Mouse (Mus musculus) urinary bladder, postnatal 4 days (tissue): Measurements from ENCODE around the gene Mgme1.

Source experiments
- DNase-seq, 2 experiments: peaks; one replicate each; pipeline ENCODE4 v3.0.0; 2021 to 2022; ENCODE audit warnings: low spot score in 2 of 2

Gene Mgme1

GRCm38 (mm10) chr2:144264398-144265119 is 5.9 kb upstream of the Mgme1 start:
- DNase-seq, result no peak

- DNase-seq, result no peak
These were observed 5.4 kb upstream of the Mgme1 start for GRCm38 (mm10) chr2:144265120-144265488.

GRCm38 (mm10) chr2:144265916-144266683 is 4.4 kb upstream of the Mgme1 start:
- DNase-seq, result no peak

GRCm38 (mm10) chr2:144267004-144267730 is 3.3 kb upstream of the Mgme1 start:
- DNase-seq, result no peak

- DNase-seq, result no peak
These were observed 2.8 kb upstream of the Mgme1 start for GRCm38 (mm10) chr2:144267731-144268015.

GRCm38 (mm10) chr2:144268446-144269305 is 1.8 kb upstream of the Mgme1 start:
- DNase-seq, result no peak

- no peak for DNase-seq
These were observed 1.2 kb upstream of the Mgme1 start for GRCm38 (mm10) chr2:144269306-144269650.

- no peak for DNase-seq
These were observed 586 bp upstream of the Mgme1 start for GRCm38 (mm10) chr2:144269679-144270475.

GRCm38 (mm10) chr2:144272088-144272487 is 1.6 kb downstream of the Mgme1 start:
- no peak for DNase-seq

GRCm38 (mm10) chr2:144274741-144275140 is 4.3 kb downstream of the Mgme1 start:
- no peak for DNase-seq

GRCm38 (mm10) chr2:144276885-144277284 is 6.4 kb downstream of the Mgme1 start:
- DNase-seq, result no peak

GRCm38 (mm10) chr2:144279742-144280141 is 9.3 kb downstream of the Mgme1 start:
- peak in 1 of 2 experiments; percentile 30 for DNase-seq

- DNase-seq, result no peak
These were observed 10.1 kb downstream of the Mgme1 start for GRCm38 (mm10) chr2:144280568-144280967.

GRCm38 (mm10) chr2:144281417-144281816 is 11.0 kb downstream of the Mgme1 start:
- no peak for DNase-seq

- DNase-seq, result no peak
These were observed 19.9 kb downstream of the Mgme1 start for GRCm38 (mm10) chr2:144290321-144290720.

- no peak for DNase-seq
These were observed 21.3 kb downstream of the Mgme1 start for GRCm38 (mm10) chr2:144291600-144292305.

- DNase-seq, result no peak
These were observed 24.8 kb downstream of the Mgme1 start for GRCm38 (mm10) chr2:144295145-144295735.

- DNase-seq, result no peak
These were observed 29.5 kb downstream of the Mgme1 start for GRCm38 (mm10) chr2:144299749-144300669.

- DNase-seq, result no peak
These were observed 30.6 kb downstream of the Mgme1 start for GRCm38 (mm10) chr2:144301101-144301500.
